Mouse (Mus musculus): ENCODE measurements around the gene Sirt4. TPM values are rescaled to one million over a fixed set of nuclear protein-coding genes. Genes with fewer than 3 reads are reported as not detected.
"Not testable (repeated sequence)": the region's sequence is repeated elsewhere in the genome, so short reads cannot be mapped to it uniquely, and the experiment has no call there.

Gene Sirt4
- polyA plus RNA-seq, 1 experiment from 2014 or later = 24.7 TPM

DNA sequence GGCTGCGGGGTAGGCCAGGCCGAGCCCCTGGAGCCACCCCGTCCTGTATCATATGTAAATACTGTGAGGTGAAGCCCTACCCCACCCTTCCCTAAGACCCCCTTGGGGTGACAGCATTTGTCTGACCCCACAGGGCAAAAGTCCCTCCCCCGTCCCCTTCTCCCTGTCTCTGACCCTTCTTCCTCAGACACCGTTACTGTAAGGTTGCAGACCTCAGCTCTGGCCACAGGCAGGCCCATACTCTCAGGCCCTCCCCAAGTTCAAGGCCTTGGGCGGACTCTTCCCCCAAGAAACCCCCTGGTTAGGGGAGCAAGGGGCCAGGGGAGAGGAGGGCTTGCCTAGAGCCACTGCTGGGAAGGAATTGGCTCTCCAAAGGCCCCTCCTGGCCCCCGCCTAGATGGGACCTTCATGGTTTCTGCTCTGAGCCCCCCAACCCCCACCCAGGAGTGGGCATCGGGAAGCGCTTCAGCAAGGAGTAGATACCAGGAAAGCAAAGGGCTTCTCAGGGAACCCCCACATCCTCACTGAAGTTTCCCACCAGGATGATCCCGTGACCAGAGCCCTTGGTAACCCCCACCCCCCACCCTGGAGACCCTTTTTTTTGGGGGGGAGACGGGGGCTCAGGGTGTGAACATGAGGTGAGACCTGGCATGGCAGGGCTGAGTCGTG, 30.0 kb downstream of the Sirt4 start:
- Histone ChIP-seq H3K4me1 (no peaks in the 10 kb centered on the region), H3K27ac (peak overlapping the region; percentile 19; the same call in 1 of the 2 replicates), H3K9me3 (replicated peaks) (no peaks in the 10 kb centered on the region), H3K27me3 (no peaks in the 10 kb centered on the region), H3K9ac (no peak overlapping the region), H3K36me3 (ENCODE audit: poor library complexity, severe bottlenecking) (peaks cover 54% of the 10 kb centered on the region), H3K4me3 (no peak overlapping the region), H3K4me2 (no peak overlapping the region)
- 76% methylated on average over 12 of the region's 12 CpGs for WGBS
- no peak for ATAC-seq

- H3K9me3 ChIP-seq (replicated peaks) = no peaks in the 10 kb centered on the region
- H3K4me1 ChIP-seq = no peaks in the 10 kb centered on the region
- H3K36me3 ChIP-seq (ENCODE audit: poor library complexity, severe bottlenecking) = peaks cover 93% of the 10 kb centered on the region
- ATAC-seq = no peak
- H3K27me3 ChIP-seq = no peaks in the 10 kb centered on the region
- no peak overlapping the region for H3K27ac ChIP-seq
- 91% methylated on average over 26 of the region's 27 CpGs for WGBS
- no peak overlapping the region for H3K9ac ChIP-seq
- no peak overlapping the region for H3K4me2 ChIP-seq
- H3K4me3 ChIP-seq = no peak overlapping the region
These were observed 33.9 kb downstream of the Sirt4 start for GRCm38 (mm10) chr5:115450410-115451317.

- Histone ChIP-seq H3K9me3 (replicated peaks) (no peaks in the 10 kb centered on the region), H3K4me1 (no peaks in the 10 kb centered on the region), H3K4me2 (no peak overlapping the region), H3K9ac (no peak overlapping the region), H3K4me3 (no peak overlapping the region), H3K27me3 (no peaks in the 10 kb centered on the region), H3K36me3 (ENCODE audit: poor library complexity, severe bottlenecking) (peaks cover 100% of the 10 kb centered on the region), H3K27ac (no peak overlapping the region; the same call in 1 of the 2 replicates)
- ATAC-seq = no peak
- WGBS = 83% methylated on average over 3 of the region's 3 CpGs
These were observed 35.3 kb downstream of the Sirt4 start for GRCm38 (mm10) chr5:115449247-115449646.

DNA sequence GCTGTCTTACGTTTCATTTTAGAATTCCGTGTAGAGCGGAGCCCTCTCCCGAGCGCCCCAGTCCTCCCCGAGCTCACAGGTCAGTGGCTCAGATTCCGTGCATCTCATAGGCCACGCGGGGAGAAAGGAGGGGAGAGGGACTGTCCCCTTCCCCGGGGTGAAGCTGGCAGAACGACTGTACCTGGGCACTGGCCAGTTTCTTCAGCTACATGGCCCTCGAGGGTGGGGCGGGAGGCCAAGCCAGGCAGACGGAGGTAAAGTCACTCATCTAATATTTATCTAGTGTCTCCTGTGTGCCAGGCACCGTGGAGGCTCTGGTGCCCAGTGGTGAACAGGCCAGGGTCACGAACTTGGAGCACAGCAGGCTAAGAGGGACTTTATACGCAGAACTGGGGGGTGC, 37.4 kb downstream of the Sirt4 start:
- no peak overlapping the region; the same call in 1 of the 2 replicates for H3K27ac ChIP-seq
- WGBS = 82% methylated on average over 17 of the region's 17 CpGs
- no peak overlapping the region for H3K4me3 ChIP-seq

DNA sequence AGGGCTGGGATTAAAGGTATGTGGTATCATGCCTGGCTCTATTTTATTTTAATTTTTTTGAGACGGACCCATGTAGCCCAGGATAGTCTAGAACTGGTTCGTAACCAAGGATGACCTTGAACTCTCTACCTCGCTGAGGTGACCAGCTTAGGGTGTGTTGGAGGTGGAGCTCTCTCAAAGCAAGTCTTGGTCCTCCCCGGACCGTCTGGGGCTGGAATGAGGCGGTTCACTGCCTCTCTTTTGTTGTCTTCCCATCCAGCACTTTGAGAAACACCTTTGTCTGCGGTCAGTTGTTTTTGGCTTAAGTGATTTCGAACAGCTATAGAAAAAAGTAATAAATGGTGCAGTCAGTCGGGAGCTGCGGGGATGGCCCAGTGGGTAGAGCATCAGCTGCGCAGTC, 40.4 kb downstream of the Sirt4 start:
- Histone ChIP-seq H3K4me3 (no peak overlapping the region), H3K36me3 (ENCODE audit: poor library complexity, severe bottlenecking) (peaks cover 99% of the 10 kb centered on the region), H3K9ac (no peak overlapping the region), H3K27ac (no peak overlapping the region), H3K9me3 (replicated peaks) (no peaks in the 10 kb centered on the region), H3K4me2 (no peak overlapping the region), H3K4me1 (peaks cover 18% of the 10 kb centered on the region), H3K27me3 (no peaks in the 10 kb centered on the region)
- no peak for ATAC-seq
- WGBS = 81% methylated on average over 11 of the region's 11 CpGs

More for the DNA sequence above, 37.4 kb downstream of the Sirt4 start:
- Histone ChIP-seq H3K36me3 (ENCODE audit: poor library complexity, severe bottlenecking) (peaks cover 100% of the 10 kb centered on the region), H3K4me1 (no peaks in the 10 kb centered on the region), H3K9ac (no peak overlapping the region), H3K9me3 (replicated peaks) (no peaks in the 10 kb centered on the region), H3K4me2 (no peak overlapping the region), H3K27me3 (no peaks in the 10 kb centered on the region)
- ATAC-seq = no peak

GRCm38 (mm10) chr5:115442663-115443062, 41.9 kb downstream of the Sirt4 start:
- H3K9me3 ChIP-seq (replicated peaks); H3K4me3 ChIP-seq; ATAC-seq; H3K9ac ChIP-seq; H3K4me2 ChIP-seq; H3K27ac ChIP-seq; H3K27me3 ChIP-seq: not testable (repeated sequence)
- WGBS = 75% methylated on average over 5 of the region's 5 CpGs
- H3K36me3 ChIP-seq (ENCODE audit: poor library complexity, severe bottlenecking) = peaks cover 97% of the 10 kb centered on the region
- H3K4me1 ChIP-seq = peaks cover 33% of the 10 kb centered on the region

DNA sequence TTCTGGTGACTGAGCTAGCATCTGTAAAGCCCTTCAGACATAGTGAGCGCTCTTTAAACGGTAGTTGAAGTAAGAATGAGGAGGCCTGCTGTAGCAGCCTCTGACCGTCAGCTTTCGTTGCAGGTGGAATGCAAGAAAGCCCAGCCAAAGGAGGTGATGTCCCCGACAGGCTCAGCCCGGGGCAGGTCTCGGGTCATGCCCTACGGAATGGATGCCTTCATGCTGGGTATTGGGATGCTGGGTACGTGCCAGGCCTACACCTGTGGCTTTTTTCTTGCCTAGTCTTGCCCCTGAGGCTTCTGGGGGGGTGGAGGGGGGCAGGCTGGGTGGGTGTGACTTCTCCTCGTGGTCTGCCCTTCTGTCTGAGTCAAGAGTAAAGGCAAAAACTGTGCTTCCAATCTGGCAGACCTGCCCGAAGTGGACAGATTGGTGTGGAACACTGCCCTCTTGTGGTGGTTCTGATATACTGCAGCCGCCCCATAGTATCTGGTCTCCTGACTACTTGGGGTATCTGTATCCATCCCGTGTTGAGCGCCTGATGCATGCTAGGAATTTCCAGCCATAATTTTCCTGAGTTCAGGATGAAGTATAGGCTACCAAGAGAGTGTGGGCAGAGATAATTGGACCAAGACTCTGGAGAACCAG, 43.2 kb downstream of the Sirt4 start:
- 28% methylated on average over 14 of the region's 14 CpGs for WGBS
- Histone ChIP-seq H3K27ac (peak overlapping the region; percentile 75), H3K4me2 (peak overlapping the region; percentile 25), H3K4me3 (no peak overlapping the region), H3K9ac (no peak overlapping the region), H3K9me3 (replicated peaks) (no peaks in the 10 kb centered on the region), H3K4me1 (peaks cover 44% of the 10 kb centered on the region), H3K27me3 (no peaks in the 10 kb centered on the region), H3K36me3 (ENCODE audit: poor library complexity, severe bottlenecking) (peaks cover 89% of the 10 kb centered on the region)
- ATAC-seq = 0 out of 2 replicates have a peak, but pooled peaks have one; percentile 14

DNA sequence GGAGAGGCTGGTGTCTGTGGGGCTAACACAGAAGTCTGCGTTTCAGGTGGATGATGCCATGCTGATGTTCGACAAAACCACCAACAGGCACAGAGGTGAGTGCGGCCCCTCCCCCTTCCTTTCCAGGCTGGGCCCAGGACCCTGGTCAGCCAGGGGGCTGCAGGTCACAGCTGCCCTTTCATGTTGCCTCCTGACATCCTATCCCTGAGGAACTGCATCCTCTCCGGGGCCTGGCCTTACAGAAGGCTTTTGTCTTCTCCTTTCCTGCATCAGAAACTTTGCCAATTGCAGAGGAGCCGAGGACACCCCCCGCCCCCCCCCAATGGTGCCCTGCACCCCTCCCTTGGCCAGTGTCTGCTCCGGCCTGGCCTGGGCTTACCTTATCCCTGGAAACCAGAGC, 45.9 kb downstream of the Sirt4 start:
- 21% methylated on average over 7 of the region's 7 CpGs for WGBS
- Histone ChIP-seq H3K9ac (peak overlapping the region; percentile 100), H3K9me3 (replicated peaks) (no peaks in the 10 kb centered on the region), H3K4me2 (peak overlapping the region; percentile 96), H3K4me3 (peak overlapping the region; percentile 100), H3K27ac (peak overlapping the region; percentile 100), H3K36me3 (ENCODE audit: poor library complexity, severe bottlenecking) (peaks cover 85% of the 10 kb centered on the region), H3K27me3 (no peaks in the 10 kb centered on the region), H3K4me1 (peaks cover 70% of the 10 kb centered on the region)
- no peak for ATAC-seq

- ATAC-seq = 0 out of 2 replicates have a peak, but pooled peaks have one; percentile 8
- H3K4me3 ChIP-seq = peak overlapping the region; percentile 100
- H3K36me3 ChIP-seq (ENCODE audit: poor library complexity, severe bottlenecking) = peaks cover 83% of the 10 kb centered on the region
These were observed 46.6 kb downstream of the Sirt4 start for GRCm38 (mm10) chr5:115437945-115438315.

GRCm38 (mm10) chr5:115437242-115437944, 47.1 kb downstream of the Sirt4 start:
- Histone ChIP-seq H3K36me3 (ENCODE audit: poor library complexity, severe bottlenecking) (peaks cover 83% of the 10 kb centered on the region), H3K9ac (peak overlapping the region; percentile 100), H3K4me1 (peaks cover 83% of the 10 kb centered on the region), H3K27ac (peak overlapping the region; percentile 100), H3K27me3 (no peaks in the 10 kb centered on the region), H3K4me3 (peak overlapping the region; percentile 100), H3K4me2 (peak overlapping the region; percentile 96), H3K9me3 (replicated peaks) (no peaks in the 10 kb centered on the region)
- 9% methylated on average over 7 of the region's 7 CpGs for WGBS
- no peak for ATAC-seq

More at GRCm38 (mm10) chr5:115437945-115438315, 46.6 kb downstream of the Sirt4 start:
- Histone ChIP-seq H3K9me3 (replicated peaks) (no peaks in the 10 kb centered on the region), H3K4me2 (peak overlapping the region; percentile 96), H3K4me1 (peaks cover 78% of the 10 kb centered on the region), H3K27me3 (no peaks in the 10 kb centered on the region), H3K9ac (peak overlapping the region; percentile 100), H3K27ac (peak overlapping the region; percentile 100)
- WGBS = 0% methylated on average over 1 of the region's 2 CpGs

DNA sequence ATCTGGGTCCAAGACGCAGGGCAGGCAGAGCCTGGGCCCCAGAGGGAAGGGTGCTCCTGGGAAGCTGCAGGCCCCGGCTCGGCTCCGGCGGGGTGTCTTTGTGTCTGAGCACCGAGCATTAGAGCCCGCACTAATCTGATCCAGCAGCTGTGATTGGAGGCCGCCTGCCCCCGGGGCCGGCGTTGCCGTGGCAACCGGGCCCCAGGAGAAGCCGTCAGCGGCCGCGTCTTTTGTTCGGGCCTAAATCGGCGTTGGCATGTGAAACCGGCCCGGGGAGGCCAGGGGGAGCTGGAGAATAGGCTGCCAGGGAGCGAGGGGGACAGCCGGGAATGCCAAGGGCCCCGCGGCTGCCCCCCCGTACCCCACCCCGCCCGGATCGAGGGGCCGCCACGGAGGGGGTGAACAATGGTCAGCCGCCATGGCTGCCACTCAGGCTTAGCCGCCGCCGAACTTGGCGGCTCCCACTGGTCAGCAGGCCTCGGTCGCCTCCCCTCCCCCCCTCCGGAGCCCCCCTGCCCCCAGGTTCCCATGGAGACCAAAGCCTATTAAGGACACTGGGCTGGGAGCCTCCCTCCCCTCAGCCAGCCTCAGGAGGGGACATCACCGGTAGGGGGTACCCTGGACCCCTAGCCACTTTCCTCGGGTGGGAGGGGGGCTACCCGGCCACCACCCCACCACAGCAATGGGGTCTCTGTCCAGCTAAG, 48.0 kb downstream of the Sirt4 start:
- Histone ChIP-seq H3K4me3 (peak overlapping the region; percentile 100), H3K9me3 (replicated peaks) (no peaks in the 10 kb centered on the region), H3K36me3 (ENCODE audit: poor library complexity, severe bottlenecking) (peaks cover 81% of the 10 kb centered on the region), H3K4me2 (peak overlapping the region; percentile 96), H3K9ac (peak overlapping the region; percentile 100), H3K4me1 (peaks cover 91% of the 10 kb centered on the region), H3K27me3 (no peaks in the 10 kb centered on the region), H3K27ac (peak overlapping the region; percentile 100)
- ATAC-seq = peak; percentile 92
- under 1% methylated on average over 42 of the region's 43 CpGs for WGBS
